Mouse (Mus musculus) kidney, adult 9 months (tissue): ENCODE results near the gene Ficd.
"Not testable (repeated sequence)": the region's sequence is repeated elsewhere in the genome, so short reads cannot be mapped to it uniquely, and the experiment has no call there.

Experiments used
- DNase-seq: peaks from one replicate; pipeline ENCODE4 v3.0.0; 2022

The Ficd gene

DNA sequence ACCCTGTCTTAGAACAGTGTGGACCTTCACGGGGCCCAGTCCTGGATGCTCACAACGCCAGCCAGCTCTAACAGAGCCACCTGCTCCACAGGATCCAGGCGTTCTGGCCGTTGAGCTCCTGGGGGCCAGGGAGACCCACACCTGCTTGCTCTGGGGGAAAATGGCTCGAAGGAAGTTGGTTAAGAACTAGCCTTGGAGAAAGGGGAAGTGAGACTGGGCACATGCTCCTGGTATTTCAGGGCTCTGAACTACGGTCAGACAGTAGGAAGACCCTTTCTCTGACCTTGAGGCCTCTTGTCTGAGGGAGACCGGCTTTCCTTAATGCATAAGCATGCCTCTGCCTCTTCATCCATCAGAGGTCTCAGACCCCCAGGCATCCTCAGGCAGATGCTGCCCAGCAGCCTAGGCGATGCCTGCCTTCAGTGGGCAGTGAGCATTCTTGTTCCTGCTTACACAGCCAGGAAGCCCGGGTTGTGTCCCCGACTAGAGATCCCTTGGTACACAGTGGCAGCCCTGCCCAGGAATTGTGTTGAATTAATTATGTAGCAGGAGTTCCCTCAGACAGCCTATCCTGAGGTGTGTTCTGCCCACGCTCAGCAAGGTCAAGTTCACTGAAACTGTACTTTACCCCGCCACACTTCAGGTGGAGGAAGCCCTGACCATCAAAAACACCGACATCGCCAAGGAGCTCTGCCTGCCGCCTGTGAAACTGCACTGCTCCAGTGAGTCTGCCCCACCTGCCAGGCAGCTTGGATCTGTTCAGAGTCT is 40.7 kb downstream of the Ficd start:
- peak; percentile 75 for DNase-seq

DNA sequence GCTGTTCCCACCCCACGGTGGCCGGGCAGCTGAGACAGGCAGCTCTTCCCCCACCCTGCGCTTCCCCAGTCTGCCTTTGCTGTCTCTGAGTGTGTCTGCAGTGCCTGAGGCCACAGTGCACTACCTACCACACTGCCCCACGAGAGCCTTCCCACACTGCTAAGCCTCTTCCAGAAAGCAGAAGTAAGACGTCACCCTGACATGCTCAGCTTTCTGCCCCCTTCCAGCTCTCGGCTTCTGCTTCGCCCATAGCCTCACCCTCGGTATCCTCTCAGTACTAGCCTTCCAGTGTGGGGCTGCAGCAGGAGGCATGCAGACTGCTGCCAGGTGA is 41.3 kb downstream of the Ficd start:
- DNase-seq = no peak

DNA sequence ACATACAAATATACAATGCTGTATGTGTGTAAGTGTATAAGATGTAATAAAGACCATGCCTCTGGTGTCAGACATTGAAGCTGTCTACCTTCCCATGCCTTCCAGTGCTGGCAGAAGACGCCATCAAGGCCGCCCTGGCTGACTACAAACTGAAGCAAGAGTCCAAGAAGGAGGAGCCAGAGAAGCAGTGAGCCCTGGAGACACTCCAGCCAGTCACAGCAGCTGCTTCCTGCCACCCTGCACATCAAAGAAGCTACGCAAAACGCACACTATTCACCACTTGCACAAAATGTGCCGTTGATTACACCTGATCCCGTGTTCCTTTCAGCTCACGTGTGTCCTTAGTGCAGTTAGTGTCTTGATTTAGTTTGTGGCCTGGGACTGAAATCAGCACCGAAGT is 42.1 kb downstream of the Ficd start:
- DNase-seq = peak; percentile 59

DNA sequence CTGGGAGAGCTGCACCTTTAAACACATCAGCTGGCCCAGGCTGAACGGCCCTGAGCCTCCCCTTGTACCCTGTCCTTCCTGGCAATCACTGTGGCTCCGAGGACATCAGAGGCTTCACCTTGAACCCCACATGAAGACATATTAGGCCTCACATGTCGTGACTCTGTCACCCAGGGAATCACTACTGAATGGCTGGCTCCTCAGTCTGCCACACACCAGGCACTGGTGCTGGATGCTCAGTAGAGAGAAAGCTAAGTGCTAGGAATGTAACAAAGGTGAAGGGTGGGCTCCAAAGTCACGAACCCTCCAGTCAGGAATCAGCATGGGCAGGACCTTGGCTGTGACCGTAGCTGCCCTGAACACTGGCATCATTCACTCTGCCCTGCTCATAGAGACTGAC is 44.0 kb downstream of the Ficd start:
- DNase-seq = no peak

DNA sequence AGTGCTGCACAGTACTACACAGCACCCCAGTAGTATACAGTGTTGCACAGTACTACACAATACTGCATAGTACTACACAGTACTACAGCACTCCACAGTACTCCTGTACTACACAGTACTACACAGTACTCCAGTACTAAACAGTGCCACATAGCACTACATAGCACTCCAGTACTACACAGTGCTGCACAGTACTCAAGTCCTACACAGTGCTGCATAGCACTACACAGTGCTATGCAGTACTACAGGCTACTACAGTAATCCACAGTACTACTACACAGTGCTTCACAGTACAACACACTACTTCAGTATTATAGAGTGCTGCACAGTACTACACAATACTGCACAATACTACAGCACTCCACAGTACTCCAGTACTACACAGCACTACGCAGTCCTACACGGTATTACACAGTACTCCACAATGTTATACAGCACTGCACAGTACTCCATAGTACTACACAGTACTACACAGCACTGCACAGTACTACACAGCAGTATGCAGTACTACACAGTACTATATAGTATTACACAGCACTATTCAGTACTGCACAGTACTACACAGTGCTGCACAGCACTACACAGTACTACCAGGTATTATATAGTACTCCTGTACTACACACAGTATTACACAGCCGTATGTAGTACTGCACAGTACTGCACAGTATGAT is 44.6 kb downstream of the Ficd start:
- DNase-seq = no peak

DNA sequence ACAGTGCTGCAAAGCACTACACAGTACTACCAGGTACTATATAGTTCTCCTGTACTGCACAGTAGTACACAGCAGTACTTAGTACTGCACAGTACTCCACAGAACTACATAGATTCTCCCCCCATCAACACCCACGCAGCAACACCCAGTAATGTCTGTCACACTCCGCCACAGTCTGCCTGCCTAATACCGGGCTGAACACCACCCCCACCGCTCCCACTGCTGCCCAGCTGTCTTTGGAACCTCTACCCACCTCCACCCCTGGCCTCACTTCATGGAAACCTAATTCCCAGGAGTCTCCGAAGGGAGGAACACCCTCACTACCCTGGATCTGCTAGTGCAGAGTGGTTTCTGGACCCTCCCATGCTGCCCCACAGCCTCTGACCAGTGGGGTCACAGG is 45.2 kb downstream of the Ficd start:
- no peak for DNase-seq

DNA sequence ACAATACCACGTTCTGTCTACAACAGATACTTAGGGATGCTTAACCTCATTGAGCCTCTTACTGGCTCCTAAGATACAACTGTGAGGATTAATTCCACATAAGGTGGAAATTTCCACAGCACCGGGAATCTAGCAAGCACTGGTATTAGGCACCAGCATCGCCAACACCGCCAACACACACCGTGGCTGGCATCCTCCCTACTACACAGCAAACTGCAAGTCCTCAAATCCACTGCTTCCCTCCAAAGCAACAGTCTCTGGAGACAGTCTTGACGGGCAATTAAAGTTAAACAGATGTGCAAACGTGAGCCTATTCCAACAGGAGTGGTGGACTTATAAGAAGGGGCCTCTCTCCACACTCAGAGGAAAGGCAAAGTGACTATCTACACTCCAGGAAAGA is 45.7 kb downstream of the Ficd start:
- DNase-seq = no peak

DNA sequence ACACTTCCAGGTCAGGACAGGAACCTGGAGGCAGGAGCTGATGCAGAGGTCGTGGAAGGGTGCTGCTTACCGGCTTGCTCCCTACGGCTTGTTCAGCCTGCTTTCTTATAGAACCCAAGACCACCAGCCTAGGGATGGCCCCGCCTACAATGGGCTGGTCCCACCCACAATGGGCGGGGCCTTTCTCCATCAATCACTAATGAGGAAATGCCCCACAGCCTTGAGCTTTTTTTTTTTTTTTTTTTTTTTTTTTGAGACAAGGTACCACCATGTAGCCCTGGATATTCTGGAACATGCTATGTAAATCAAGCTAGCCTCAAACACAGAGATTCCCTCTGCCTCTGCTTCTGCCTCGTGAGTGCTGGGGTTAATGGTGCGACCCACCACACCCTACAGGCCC is 46.3 kb downstream of the Ficd start:
- no peak for DNase-seq

DNA sequence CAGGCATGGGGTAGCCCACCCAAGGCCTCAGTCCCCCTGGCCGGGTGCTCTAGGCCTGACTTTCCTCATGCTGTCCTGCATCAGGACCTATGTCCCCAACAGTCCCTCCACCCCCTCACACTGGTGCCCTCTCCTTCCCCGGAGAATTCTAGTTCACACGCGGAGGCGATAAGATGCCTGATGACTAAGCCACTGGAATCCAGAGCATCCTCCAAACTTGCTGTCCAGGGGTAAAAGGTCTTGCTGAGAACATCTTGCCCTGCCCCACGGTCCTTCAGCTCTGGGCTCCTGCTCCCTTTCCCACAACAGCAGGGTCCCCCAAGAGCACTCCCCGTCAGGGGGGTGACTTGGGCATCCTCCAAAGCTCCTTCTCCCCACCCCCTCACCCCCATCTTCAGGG is 47.0 kb downstream of the Ficd start:
- DNase-seq = peak; percentile 56

DNA sequence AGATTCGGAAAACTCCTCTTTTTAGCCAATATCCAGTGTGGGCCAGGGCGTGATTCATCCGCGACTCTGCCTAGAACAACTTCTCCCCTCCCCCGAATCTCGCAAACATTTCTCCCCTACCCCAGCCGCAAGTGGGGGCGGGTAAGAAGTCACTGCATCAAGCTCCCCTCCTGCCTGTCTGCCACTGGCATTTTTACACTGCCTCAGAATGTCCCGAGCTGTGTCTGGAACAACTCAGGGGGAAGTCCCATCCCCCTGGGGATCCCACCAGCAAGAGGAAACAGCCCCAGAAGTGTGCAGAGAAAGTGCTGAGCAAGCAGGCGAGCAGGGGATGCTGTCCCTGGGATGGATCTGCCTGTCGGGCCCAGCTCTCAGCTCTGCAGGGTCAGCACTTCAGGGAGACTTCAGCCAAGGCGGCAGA is 48.0 kb downstream of the Ficd start:
- peak; percentile 56 for DNase-seq

DNA sequence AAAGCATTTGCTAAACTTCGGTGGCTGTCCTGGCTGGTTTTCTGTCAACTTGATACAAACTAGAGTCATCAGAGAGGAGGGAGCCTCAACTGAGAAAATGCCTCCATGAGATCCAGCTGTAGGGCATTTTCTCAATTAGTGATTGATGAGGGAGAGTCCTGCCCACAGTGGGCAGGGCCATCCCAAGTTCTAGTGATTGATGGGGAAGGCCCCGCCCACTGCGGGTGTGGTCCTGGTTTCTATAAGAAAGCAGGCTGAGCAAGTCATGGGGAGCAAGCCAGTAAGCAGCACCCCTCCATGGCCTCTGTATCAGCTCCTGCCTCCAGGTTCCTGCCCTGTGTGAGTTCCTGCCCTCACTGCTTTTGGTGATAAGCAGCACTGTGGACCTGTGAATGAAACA is 48.5 kb downstream of the Ficd start:
- DNase-seq = not testable (repeated sequence)

DNA sequence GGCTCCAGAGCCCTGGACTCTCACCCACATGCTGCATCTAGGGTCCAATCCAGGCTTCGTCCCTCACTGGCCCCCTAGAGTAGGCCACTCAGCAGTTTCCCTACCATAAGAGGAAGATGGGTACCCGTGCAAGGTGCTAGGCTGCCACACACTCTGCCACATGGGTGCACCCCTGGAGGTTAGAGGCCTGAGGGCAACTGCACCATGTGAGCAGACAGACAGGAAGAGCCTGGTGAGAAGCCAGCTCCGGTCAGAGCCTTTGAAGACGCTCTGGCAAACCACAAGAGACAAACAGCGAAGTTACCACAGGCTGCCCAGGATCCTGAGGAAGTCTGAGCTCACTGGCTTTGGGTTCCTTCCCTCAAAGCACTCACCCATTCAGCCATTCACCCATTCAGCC is 51.4 kb downstream of the Ficd start:
- DNase-seq = no peak

DNA sequence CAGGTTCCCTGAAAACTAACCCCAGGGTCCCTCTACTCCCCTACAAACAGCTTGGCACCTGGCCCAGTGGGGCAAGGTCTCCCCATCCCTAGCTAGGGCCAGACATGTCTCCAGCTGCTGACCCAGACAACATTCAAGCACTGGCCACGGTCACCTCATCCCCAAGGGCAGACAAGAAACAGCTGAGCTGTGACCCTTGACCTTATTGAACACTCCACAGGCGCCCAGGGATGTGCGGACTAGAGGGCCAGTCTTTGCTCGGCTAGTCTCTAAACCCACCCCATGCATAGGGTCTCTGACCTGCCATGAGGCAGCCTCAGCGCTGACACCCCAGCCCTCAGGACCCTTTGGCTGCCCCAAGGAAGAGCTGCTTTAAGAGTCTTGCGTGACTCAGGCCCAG is 53.0 kb downstream of the Ficd start:
- no peak for DNase-seq

DNA sequence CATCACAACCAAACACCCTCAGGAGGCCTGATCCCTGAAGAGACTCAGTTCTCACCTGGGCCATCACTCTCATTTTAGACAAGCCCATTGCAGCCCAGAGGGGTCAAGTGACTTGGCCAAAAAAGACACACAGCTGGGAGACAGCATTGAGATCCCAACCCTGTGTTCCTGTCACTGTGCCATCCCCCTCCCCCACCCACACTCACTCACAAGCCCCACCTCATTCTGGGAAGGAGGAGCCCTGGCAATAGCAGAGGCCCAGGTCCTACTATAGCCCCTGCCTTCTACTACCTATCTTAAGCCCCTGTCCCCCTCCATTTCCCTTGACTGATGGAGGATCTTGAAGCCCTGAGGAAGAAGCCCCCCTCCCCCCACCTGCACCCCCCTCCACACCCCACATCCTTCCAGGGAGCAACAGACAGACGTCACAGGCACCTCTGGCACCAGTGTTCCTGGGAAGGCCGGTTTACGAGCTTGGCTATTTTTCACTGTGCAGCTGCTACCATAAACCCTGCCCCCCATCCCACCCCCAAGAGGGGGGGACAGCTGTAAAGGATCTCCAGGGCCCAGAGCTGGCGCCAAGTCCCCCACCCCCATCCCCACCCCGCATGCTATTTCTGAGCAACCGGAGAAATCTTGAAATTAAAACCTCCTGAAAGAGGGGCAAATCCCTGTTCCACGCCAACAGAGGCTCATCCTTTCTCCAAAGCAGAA is 53.6 kb downstream of the Ficd start:
- DNase-seq = peak; percentile 53
